In genomic region chr10:96520995-96521760, GRCm38 (mm10) we compare ENCODE assay signal across 17 mouse cellular contexts.
DNase-seq lines count a peak whose midpoint lies in the region; ATAC-seq lines count a peak whose summit lies in the region.
"Had no signal": no experiment of that assay in that cellular context is flagged by ENCODE, and none has a peak within 500 bp of the region (broad histone marks: within the 10 kb centered on the region; RNA-seq: fewer than 3 reads in every experiment).

No protein-coding gene starts in this region.

- peaks cover 5% of the 10 kb centered on the region; the same call in 1 of the 2 replicates for H3K9me3 ChIP-seq in kidney, embryonic 16.5 days (ENCODE audit: low read length)
- H3K9me3 ChIP-seq in limb, embryonic 10.5 days (replicated peaks) = no peaks in the 10 kb centered on the region
- H3K9me3 ChIP-seq: stomach, embryonic 15.5 days had no signal

- no peak overlapping the region for H3K4me3 ChIP-seq in kidney, embryonic 16.5 days (ENCODE audit: low read length)
- H3K4me3 ChIP-seq in limb, embryonic 10.5 days = no peak overlapping the region
- H3K4me3 ChIP-seq: layer of hippocampus, adult 2 months; stomach, embryonic 15.5 days had no signal

- no peaks in the 10 kb centered on the region for H3K4me1 ChIP-seq in kidney, embryonic 16.5 days (ENCODE audit: insufficient read depth, low read length)
- peaks cover 12% of the 10 kb centered on the region for H3K4me1 ChIP-seq in limb, embryonic 10.5 days
- H3K4me1 ChIP-seq: stomach, embryonic 15.5 days had no signal

- no peaks in the 10 kb centered on the region for H3K27me3 ChIP-seq in kidney, embryonic 16.5 days (ENCODE audit: insufficient read depth, low read length)
- H3K27me3 ChIP-seq in limb, embryonic 10.5 days (ENCODE audit: low read depth, poor library complexity, severe bottlenecking) = no peaks in the 10 kb centered on the region
- H3K27me3 ChIP-seq: stomach, embryonic 15.5 days had no signal

- H3K9ac ChIP-seq in kidney, embryonic 16.5 days (replicated peaks; ENCODE audit: low read length) = no peak overlapping the region
- H3K9ac ChIP-seq: liver, postnatal 0 days; stomach, embryonic 15.5 days had no signal

- H3K4me2 ChIP-seq in kidney, embryonic 16.5 days (replicated peaks; ENCODE audit: low read depth, low read length) = no peak overlapping the region
- H3K4me2 ChIP-seq: stomach, embryonic 15.5 days had no signal

- WGBS in kidney, embryonic 16.5 days = 73% methylated on average over 8 of the region's 8 CpGs
- WGBS in limb, embryonic 10.5 days = 84% methylated on average over 8 of the region's 8 CpGs

- no peaks in the 10 kb centered on the region for H3K36me3 ChIP-seq in kidney, embryonic 16.5 days (ENCODE audit: insufficient read depth, low read length)
- no peaks in the 10 kb centered on the region for H3K36me3 ChIP-seq in limb, embryonic 10.5 days
- H3K36me3 ChIP-seq: stomach, embryonic 15.5 days had no signal

- DNase-seq in kidney, adult 8-10 months = no peak
- peak; percentile 47 for DNase-seq in embryo, embryonic 10 days (ENCODE audit: low spot score)
- DNase-seq in embryo, embryonic 9.5 days (ENCODE audit: extremely low spot score) = peak; percentile 14
- DNase-seq in limb, embryonic 10.5 days (ENCODE audit: low spot score) = no peak
- no peak for DNase-seq in right cerebral cortex, adult 2 months (ENCODE audit: low spot score in 2 of 2)
- no peak for DNase-seq in frontal cortex, postnatal 10 days (ENCODE audit: low spot score in 2 of 2)
- DNase-seq: cerebellum, adult 8-10 months; gastrocnemius, postnatal 36 days; heart, postnatal 14 days; kidney, adult 9 months; liver, postnatal 0 days; thymus, postnatal 36 days had no signal

- peak; percentile 35; the same call in 1 of the 2 replicates for ATAC-seq in kidney, embryonic 16.5 days (ENCODE audit: low FRiP score, low TSS enrichment)
- ATAC-seq: activated CD4-positive, CD25-positive, alpha-beta regulatory T cell, adult 4 months; CD4-positive, CD25-positive, alpha-beta regulatory T cell, adult 4 months; liver, postnatal 0 days had no signal

- H3K27ac ChIP-seq in kidney, embryonic 16.5 days (ENCODE audit: low read length) = no peak overlapping the region
- 0 out of 2 replicates have a peak overlapping the region, but pooled peaks have one; percentile 30 for H3K27ac ChIP-seq in limb, embryonic 10.5 days
- H3K27ac ChIP-seq: layer of hippocampus, adult 2 months; stomach, embryonic 15.5 days had no signal

Comparison
In these comparisons a context has a peak if more than half of its experiments do, and no peak if none do; other contexts are left out.
1. DNase-seq: peak in embryo, embryonic 10 days (single experiment) and embryo, embryonic 9.5 days (single experiment); none in kidney, adult 8-10 months (0 of 2), limb, embryonic 10.5 days (single experiment), right cerebral cortex, adult 2 months (0 of 2) and frontal cortex, postnatal 10 days (0 of 2).